Mouse (Mus musculus): ENCODE measurements around the gene Tmem198b.
"Not testable (repeated sequence)": the region's sequence is repeated elsewhere in the genome, so short reads cannot be mapped to it uniquely, and the experiment has no call there.

Tmem198b gene

DNA sequence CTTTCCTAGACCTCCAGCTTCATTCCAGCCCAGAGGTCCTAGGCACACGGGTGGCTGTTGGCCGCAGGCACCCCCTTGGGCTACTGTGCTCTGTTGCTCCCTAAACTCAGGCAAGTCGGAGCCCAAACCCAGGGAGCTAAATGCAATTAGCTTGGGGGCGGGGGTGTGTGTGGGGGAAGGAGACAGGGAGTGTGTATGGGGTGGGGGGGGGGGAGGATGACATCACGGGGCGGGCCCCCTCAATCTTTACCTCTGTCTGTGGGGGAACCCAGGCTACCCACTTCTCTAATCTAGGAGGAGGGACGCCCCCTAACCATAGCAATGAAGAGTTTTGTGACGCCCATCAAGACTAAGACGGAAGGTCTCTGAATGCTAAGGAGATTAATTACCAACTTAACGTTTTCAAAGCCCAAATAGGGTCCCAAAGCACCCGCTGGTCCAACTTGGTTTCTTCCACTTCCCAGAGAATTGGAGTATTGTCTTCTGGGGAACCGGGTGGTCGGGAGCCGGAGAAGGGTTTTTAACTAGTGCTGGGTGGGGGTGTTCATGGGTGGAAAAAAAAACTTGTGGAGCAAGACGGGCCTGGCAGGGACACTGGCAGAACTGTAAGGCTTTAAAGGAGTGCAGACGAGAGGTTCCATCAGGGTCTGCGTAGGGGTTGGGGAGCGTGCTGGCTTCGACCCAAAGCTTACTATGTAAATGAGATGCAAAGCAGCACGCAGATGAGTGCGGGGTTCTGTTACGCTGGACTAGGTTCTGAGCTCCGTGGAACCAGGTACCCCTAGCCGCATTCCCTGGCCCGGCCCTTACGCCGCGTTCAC is at the start of gene Tmem198b:
TSS of gene Tmem198b (minus strand) at position 100 of the 821 bp plus-strand sequence.
- peak; percentile 78 for DNase-seq (ENCODE audit: low spot score in 2 of 2)

GRCm38 (mm10) chr10:128850339-128850738 is 46.2 kb upstream of the Tmem198b start:
- DNase-seq (ENCODE audit: low spot score in 2 of 2) = no peak

- no peak for DNase-seq (ENCODE audit: low spot score in 2 of 2)
Observed at GRCm38 (mm10) chr10:128848426-128848825, 44.3 kb upstream of the Tmem198b start.

DNA sequence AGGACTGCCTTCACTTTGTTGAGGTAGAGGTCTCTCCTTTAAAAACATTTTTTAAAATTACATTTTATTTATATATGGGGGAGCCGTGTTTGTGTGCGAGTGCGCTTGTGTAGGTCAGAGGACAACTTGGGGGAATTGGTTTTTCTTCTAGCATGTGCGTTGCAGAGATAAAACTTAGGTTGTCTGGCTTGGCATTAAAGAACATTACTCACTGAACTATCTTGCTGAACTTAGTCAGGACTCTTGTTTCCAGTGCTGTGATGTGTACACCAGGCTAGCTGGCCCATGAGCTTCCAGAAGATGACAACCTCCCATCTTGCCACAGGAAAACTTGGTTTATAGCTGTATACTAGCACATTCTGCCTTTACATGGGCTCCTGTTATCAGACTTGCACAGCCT is 42.5 kb upstream of the Tmem198b start:
- no peak for DNase-seq (ENCODE audit: low spot score in 2 of 2)

DNA sequence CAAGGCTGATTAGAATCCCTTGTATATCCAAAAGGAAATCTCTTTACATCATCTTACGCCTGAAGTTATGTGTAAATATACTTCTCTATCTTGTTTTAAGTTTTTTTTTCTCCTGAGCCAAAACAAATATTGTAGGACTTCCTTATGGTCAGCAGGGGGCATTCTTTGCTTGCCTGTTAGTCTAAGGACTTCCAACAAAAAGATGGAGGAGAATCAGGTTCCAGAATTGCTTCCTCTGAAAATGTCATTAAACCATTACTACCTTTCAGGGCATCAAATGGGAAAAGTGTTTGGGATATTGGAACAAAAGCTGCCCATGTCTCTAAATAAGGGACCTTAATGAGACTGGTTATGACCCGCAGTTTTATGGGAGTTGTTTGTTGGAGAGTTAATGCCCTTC is 41.3 kb upstream of the Tmem198b start:
- DNase-seq (ENCODE audit: low spot score in 2 of 2) = no peak

DNA sequence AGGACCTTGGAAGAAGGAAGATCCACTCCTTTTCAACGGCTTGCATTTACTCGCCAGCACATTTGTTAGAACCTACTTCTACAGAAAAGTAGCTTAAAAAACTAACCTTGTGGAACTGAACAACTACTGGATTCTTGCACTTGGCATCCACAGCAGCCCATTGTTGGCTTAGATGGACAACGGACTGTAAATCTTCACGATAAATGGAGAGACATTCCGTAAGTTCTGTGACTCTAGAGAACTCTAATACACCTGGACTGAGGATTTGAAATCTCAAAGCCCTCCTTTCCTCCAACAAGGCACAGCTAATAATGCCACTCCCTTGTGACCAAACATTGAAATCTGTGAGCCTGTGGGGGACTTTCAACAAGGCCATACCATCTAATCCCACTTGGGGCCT is 39.1 kb upstream of the Tmem198b start:
- DNase-seq (ENCODE audit: low spot score in 2 of 2) = no peak

DNA sequence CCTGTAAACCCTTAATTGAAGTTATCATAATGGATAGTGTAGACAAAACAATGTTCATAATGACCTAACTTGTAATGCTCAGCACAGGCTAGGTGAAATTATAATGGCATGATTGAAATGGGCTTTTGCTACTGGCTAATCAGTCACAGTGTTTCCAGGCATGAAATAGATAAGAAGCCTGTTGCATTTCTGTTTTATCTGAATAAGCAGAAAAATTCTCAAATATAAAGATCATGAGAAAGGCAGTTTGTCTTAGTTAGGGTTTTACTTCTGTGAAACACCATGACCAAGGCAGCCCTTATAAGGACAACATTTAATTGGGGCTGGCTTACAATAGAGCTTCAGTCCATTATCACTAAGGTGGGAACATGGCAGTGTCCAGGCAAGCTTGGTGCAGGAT is 36.4 kb upstream of the Tmem198b start:
- no peak for DNase-seq (ENCODE audit: low spot score in 2 of 2)

DNA sequence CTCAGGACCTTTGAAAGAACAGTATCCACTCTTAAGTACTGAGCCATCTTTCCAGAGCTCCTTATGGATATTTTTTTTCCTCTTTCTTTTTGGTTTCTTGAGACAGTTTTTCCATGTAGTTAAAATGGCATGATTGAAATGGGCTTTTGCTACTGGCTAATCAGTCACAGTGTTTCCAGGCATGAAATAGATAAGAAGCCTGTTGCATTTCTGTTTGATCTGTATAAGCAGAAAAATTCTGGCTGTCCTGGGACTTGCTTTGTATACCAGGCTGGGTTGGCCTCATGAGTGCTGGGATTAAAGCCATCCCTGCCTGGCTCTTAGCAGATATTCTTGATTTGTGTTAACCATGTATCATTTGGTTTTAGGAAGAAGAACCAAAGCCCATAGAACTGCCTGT is 35.3 kb upstream of the Tmem198b start:
- DNase-seq (ENCODE audit: low spot score in 2 of 2) = no peak

DNA sequence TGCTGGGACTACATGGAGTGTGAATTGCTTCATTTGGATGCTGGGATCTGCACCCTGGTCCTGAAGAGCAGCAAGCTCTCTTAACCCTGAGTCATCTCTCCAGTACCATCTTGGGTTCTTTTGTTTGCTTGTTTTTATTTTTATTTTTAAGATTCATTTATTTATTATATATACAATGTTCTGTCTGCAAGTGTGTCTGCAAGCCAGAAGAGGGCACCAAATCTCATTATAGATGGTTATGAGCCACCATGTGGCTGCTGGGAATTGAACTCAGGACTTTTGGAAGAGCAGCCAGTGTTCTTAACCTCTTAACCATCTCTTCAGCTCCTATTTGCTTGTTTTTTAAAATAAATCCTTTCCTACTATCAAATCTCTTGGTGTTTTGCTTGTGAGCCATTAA is 33.2 kb upstream of the Tmem198b start:
- DNase-seq (ENCODE audit: low spot score in 2 of 2) = no peak

DNA sequence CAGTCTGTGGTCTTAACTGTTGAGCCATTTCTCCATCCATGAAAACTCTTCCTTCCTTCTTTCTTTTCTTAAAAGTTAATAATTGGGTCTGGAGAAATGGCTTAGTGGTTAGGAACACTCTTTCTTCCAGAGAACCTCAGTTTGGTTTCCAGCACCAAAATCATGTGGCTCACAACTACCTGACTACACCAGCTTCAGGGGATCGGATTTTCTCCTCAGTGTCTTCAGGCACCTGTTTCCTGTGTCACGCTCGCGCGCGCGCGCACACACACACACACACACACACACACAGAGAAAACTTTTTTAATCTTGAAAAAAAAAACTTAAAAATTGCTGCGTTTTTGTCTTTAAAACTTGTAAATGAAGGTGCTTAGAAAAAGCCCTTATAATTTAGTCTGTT is 19.7 kb upstream of the Tmem198b start:
- DNase-seq (ENCODE audit: low spot score in 2 of 2) = no peak

GRCm38 (mm10) chr10:128823087-128823486 is 18.9 kb upstream of the Tmem198b start:
- DNase-seq (ENCODE audit: low spot score in 2 of 2) = not testable (repeated sequence)

DNA sequence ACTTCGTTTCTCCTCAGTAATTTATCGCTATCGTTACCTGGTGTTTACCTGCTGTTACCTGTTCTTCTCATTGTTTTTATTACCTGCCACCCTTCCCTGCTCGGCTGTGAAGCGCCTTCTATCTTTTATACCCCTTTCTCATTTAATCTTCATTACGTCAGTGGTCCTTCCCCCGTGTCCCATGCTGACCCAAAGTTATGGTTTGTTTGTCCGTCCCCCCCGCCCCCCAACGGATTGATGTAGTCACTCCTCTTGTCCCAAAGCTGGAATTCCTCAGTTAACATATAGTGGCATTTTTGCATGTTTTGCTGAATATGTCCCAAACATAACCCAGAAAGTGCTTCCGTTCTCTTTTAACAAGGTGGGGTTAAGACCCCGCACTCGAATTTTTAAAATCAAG is 18.0 kb upstream of the Tmem198b start:
- no peak for DNase-seq (ENCODE audit: low spot score in 2 of 2)

GRCm38 (mm10) chr10:128821358-128822056 is 17.3 kb upstream of the Tmem198b start, which contains the start of gene Ormdl2:
Ormdl2 (minus strand) TSS chr10:128821645.
- peak; percentile 99 for DNase-seq (ENCODE audit: low spot score in 2 of 2)

DNA sequence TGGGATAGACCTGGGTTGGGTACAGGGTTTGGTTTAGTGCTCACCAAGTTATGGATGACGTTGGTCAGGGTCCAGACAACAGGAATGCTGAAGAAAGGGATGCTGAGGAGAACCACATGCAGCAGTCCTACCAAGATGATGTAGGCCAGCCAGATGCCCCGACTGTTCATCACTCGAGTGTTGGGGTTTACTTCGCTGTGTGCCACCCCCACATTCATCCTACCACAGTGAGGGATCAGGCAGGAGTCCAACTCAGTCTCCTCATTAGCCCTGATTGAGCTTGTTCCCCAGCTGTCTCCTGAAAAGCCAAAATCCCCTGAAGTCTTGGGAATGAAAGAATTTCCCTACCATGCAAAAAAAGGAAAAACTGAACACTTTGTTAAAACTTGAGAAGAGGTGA is 16.0 kb upstream of the Tmem198b start:
- DNase-seq (ENCODE audit: low spot score in 2 of 2) = no peak

- DNase-seq (ENCODE audit: low spot score in 2 of 2) = no peak
Observed at GRCm38 (mm10) chr10:128817033-128817432, 12.9 kb upstream of the Tmem198b start, which contains the start of gene Sarnp. Sarnp (plus strand) TSS chr10:128817333.

DNA sequence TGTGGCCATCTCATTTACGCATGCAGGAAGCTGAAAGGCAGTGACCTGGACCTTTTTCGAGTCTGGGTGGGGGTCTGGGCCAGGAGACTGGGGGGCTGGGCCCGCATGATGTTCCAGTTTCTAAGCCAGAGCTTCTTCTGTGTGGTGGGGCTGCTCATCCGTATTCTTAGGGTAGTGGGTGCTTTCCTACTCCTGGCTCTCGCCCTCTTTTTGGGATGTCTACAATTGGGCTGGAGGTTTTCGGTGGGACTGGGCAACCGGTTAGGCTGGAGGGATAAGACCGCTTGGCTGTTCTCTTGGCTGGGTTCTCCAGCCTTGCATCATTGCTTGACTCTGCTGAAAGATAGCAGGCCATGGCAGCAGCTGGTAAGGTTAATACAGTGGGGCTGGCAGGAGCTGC is 2.8 kb upstream of the Tmem198b start:
- no peak for DNase-seq (ENCODE audit: low spot score in 2 of 2)

DNA sequence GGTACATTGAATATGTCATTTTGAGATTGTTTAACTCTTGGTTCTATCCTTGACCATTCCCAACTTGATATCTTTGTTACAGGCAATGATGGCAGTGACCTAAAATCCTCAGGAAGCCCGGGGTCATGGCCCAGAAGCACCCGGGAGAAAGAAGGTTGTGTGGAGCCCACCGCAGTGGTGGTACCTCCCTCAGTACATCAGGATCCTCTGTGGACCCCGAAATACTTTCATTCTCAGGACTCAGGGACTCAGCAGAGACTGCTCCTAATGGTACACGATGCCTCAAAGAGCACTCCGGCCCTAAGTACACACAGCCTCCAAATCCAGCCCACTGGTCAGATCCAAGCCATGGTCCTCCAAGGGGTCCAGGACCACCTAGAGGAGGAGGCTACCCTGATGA is 1.9 kb upstream of the Tmem198b start:
- DNase-seq (ENCODE audit: low spot score in 2 of 2) = no peak

DNA sequence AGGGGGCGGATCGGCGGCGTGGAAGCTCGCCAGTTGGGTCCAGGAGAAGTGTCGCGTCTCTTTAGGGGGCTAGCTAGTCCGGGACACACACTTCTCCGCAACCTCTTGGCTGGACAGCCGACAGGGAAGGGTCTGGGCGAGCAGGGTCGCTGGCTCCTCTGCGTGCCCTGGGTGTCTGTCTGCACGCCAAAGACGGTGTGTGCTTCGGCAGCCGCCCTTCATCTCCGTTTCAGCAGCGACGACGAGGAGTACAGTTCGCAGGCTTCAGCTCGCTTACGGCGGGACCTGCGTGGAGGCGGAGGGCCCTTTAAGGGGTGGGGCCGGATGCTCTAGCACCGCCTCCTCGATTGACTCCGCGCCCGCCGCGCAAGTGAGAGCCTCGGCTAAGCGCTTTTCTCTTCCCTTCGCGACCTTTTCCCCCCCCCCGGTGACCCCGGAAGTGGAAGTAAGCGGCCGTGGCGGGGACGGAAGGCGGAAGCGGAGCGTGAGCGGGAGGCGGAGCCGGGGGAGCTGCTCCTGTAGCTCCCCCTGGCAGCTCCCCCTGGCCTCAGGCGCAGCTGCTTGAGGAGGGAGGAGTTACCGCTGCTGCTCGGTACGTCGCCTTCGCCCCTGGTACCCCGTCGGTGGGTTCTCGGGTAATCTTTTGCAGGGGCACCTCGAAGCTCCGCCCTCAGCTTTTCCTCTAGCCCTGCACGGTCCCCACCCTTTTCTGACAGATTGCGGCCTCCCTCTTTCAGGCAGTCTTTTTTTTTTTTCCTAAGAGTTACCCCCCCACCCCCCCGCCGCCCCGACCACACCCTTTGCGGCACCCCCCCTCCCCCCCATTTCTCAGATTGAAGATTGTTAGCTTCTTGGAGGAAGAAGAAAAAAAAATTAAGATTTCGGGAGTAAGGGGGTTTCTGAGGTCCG is 1.2 kb upstream of the Tmem198b start:
- peak; percentile 91 to 93 for DNase-seq (ENCODE audit: low spot score in 2 of 2)

DNA sequence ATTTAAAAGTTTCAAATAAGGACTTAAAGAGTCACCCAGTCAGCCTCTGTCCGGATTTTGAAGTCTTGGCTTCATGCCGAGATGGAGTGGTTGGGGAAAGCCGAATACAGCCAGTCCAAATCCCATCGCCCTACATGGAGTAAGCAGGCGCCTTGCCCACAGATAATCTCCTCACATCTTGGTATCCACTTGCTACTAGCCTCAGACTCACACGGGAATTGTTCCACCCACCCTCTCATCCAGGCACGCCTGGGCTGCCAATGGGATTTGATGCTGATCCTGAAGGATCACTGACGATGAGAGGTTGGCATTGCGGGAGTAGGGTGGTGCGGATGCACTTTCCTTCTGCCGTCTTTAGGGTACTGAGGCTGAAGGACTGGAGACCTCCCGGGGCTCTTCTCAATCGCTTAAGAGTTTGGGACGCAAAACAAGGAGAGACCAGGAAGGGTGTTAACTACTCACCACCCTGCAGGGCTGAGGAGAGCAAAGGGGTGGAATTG is 349 bp downstream of the Tmem198b start, which contains the start of gene Dnajc14:
TSS of gene Dnajc14 (plus strand) at position 292 of the 500 bp plus-strand sequence.
- DNase-seq (ENCODE audit: low spot score in 2 of 2) = peak; percentile 66 to 80

GRCm38 (mm10) chr10:128803361-128803760 is 809 bp downstream of the Tmem198b start:
- no peak for DNase-seq (ENCODE audit: low spot score in 2 of 2)

- DNase-seq (ENCODE audit: low spot score in 2 of 2) = no peak
Observed at GRCm38 (mm10) chr10:128802956-128803355, 1.2 kb downstream of the Tmem198b start.

All from frontal cortex, postnatal 36 days (tissue).